Mouse (Mus musculus) stomach, postnatal 0 days (tissue): ENCODE results near the gene Hist1h2bk. TPM values are rescaled to one million over a fixed set of nuclear protein-coding genes. Genes with fewer than 3 reads are reported as not detected.

Experiments used
- ATAC-seq: fragments of 200-750 bp; cut with Nextera tagmentation; 2 replicates; pipeline ENCODE4 v1.8.0; 2017; ENCODE audit not compliant: low FRiP score, low TSS enrichment
- DNase-seq: peaks from one replicate; pipeline ENCODE4 v3.0.0-alpha.2; 2016; ENCODE audit warnings: low spot score
- H3K27ac ChIP-seq: fragments of 300-500 bp; sonication (generic); replicated peaks from 2 replicates; pipeline ENCODE4 v1.5.1; 2014; ENCODE audit warnings: mild to moderate bottlenecking, control low read depth
- H3K27me3 ChIP-seq: fragments of 300-500 bp; sonication (generic); 2 replicates; pipeline ENCODE4 v1.6.1; 2014; ENCODE audit warnings: low read length; ENCODE audit not compliant: control insufficient read depth, insufficient read depth
- H3K36me3 ChIP-seq: fragments of 300-500 bp; sonication (generic); 2 replicates; pipeline ENCODE4 v1.6.1; 2014; ENCODE audit warnings: low read length, mixed read lengths; ENCODE audit not compliant: control insufficient read depth, insufficient read depth
- H3K4me1 ChIP-seq: fragments of 300-500 bp; sonication (generic); replicated peaks from 2 replicates; pipeline ENCODE4 v1.6.1; 2014; ENCODE audit warnings: antibody characterized with exemption; ENCODE audit not compliant: control insufficient read depth, insufficient read depth
- H3K4me2 ChIP-seq: fragments of 300-500 bp; sonication (generic); replicated peaks from 2 replicates; pipeline ENCODE4 v1.6.1; 2014; ENCODE audit warnings: low read depth, mild to moderate bottlenecking, control low read depth, moderate library complexity
- H3K4me3 ChIP-seq: fragments of 300-500 bp; sonication (generic); 2 replicates; pipeline ENCODE4 v1.5.1; 2014; ENCODE audit warnings: low read depth, low read length, control low read depth
- H3K9ac ChIP-seq: fragments of 300-500 bp; sonication (generic); 2 replicates; pipeline ENCODE4 v1.6.1; 2014; ENCODE audit warnings: mild to moderate bottlenecking, low read length, control low read depth, mixed read lengths
- H3K9me3 ChIP-seq: fragments of 300-500 bp; sonication (generic); 2 replicates; pipeline ENCODE4 v1.6.1; 2016; ENCODE audit warnings: low read length; ENCODE audit not compliant: control insufficient read depth
- CTCF ChIP-seq: IDR thresholded peaks from 2 replicates; pipeline ENCODE4 v1.5.1; 2016; ENCODE audit warnings: antibody characterized with exemption, low read depth, mild to moderate bottlenecking, moderate library complexity
- EP300 ChIP-seq: optimal IDR thresholded peaks from 2 replicates; pipeline ENCODE3; 2016; ENCODE audit warnings: antibody characterized with exemption
- WGBS: fragments of 180-500 bp; shearing (Covaris S2); extraction: QIAGEN DNeasy Blood & Tissue Kit; methylation state at CpG from one replicate; pipeline ENCODE4 v1.1.7; 2014; 5-methylcytosine and 5-hydroxymethylcytosine counted together
- polyA plus RNA-seq: library from polyadenylated mRNA; unstranded; fragments of >200 nt; fragmentation: Nextera tagmentation; extraction: Ambion mirVana; gene quantifications from 2 replicates; pipeline ENCODE4 v1.2.1, GENCODE M21; 2015

Hist1h2bk gene
- polyA plus RNA-seq, 1 experiment from 2014 or later = 0.99 TPM

GRCm38 (mm10) chr13:22007872-22008271, 27.8 kb upstream of the Hist1h2bk start:
- DNase-seq (no peak), ATAC-seq (no peak)
- no peak overlapping the region for H3K27ac ChIP-seq
- H3K4me2 ChIP-seq = no peak overlapping the region
- H3K9me3 ChIP-seq = no peaks in the 10 kb centered on the region
- no peak for TF ChIP-seq CTCF
- no peak for TF ChIP-seq EP300
- H3K4me3 ChIP-seq = no peak overlapping the region
- 0 out of 2 replicates have a peak, but pooled peaks cover 3% of the 10 kb centered on the region for H3K4me1 ChIP-seq
- WGBS = 52% methylated on average over 7 of the region's 7 CpGs
- H3K27me3 ChIP-seq = peaks cover 29% of the 10 kb centered on the region; the same call in 1 of the 2 replicates
- H3K9ac ChIP-seq = no peak overlapping the region
- H3K36me3 ChIP-seq = no peaks in the 10 kb centered on the region

DNA sequence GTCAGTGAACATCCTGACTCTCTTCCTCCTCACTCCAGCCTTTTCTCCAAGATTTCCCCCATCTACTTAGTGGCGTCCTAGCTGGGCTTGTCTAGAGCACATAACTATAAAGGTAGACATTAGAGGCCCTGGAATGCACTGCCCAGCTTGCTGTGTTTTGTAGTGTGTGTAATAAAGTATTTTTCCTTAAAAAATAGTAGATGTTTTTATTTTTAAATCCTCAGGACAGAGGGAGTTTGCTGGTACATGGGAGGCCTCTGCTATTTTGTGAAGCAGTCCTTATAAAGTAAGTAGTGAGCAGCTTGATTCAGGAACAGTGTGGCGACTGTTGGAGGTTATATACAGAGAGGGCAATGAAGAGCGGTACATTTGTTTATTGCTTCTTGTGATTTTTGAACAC, 27.0 kb upstream of the Hist1h2bk start:
- ATAC-seq = no peak
- no peak overlapping the region for H3K4me3 ChIP-seq
- peaks cover 29% of the 10 kb centered on the region; the same call in 1 of the 2 replicates for H3K27me3 ChIP-seq
- DNase-seq = no peak
- no peak overlapping the region for H3K27ac ChIP-seq
- 0 out of 2 replicates have a peak, but pooled peaks cover 3% of the 10 kb centered on the region for H3K4me1 ChIP-seq
- H3K9ac ChIP-seq = no peak overlapping the region
- WGBS = 78% methylated on average over 3 of the region's 3 CpGs
- no peak for TF ChIP-seq EP300
- TF ChIP-seq CTCF = no peak
- H3K9me3 ChIP-seq = no peaks in the 10 kb centered on the region
- H3K4me2 ChIP-seq = no peak overlapping the region
- H3K36me3 ChIP-seq = no peaks in the 10 kb centered on the region

DNA sequence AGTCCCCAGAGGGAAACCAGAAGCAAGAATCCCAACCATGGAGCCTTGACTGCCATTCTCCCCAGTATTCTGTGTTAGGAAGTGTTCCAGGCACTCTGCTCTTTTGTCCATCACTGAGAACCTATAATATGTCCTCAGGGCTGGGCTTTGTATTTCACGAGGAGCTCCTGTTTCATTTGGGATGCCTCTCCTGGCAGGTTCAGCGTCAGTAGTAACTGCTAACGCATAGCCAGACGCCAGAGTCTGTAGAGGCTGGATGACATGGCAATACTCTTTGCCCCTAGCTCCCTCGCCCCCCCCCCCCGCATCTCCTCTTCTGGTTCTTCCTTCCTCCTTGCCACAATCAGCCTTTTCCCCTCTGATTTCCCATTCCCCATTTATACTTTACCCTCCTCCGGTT, 26.0 kb upstream of the Hist1h2bk start, which contains the start of gene Prss16:
Prss16 (minus strand) TSS at position 101 of the 400 bp plus-strand sequence.
- no peak within 1 kb of the TSS for H3K27ac ChIP-seq
- DNase-seq (no peak), ATAC-seq (no peak)
- peaks cover 24% of the 10 kb centered on the region; the same call in 1 of the 2 replicates for H3K27me3 ChIP-seq
- 0 out of 2 replicates have a peak, but pooled peaks cover 3% of the 10 kb centered on the region for H3K4me1 ChIP-seq
- H3K9ac ChIP-seq = no peak within 1 kb of the TSS
- no peak within 1 kb of the TSS for H3K4me2 ChIP-seq
- H3K36me3 ChIP-seq = no peaks in the 10 kb centered on the region
- no peak within 1 kb of the TSS for H3K4me3 ChIP-seq
- WGBS = 52% methylated on average over 7 of the region's 7 CpGs
- H3K9me3 ChIP-seq = no peaks in the 10 kb centered on the region
- no peak for TF ChIP-seq CTCF
- no peak for TF ChIP-seq EP300

GRCm38 (mm10) chr13:22013716-22014115, 22.0 kb upstream of the Hist1h2bk start:
- H3K36me3 ChIP-seq = no peaks in the 10 kb centered on the region
- H3K27me3 ChIP-seq = peaks cover 11% of the 10 kb centered on the region; the same call in 1 of the 2 replicates
- no peak overlapping the region for H3K27ac ChIP-seq
- no peak overlapping the region for H3K4me2 ChIP-seq
- no peak overlapping the region for H3K4me3 ChIP-seq
- TF ChIP-seq EP300 (no peak), CTCF (no peak)
- H3K9me3 ChIP-seq = no peaks in the 10 kb centered on the region
- DNase-seq (no peak), ATAC-seq (no peak)
- no peaks in the 10 kb centered on the region for H3K4me1 ChIP-seq
- no peak overlapping the region for H3K9ac ChIP-seq
- WGBS = 24% methylated on average over 13 of the region's 13 CpGs

DNA sequence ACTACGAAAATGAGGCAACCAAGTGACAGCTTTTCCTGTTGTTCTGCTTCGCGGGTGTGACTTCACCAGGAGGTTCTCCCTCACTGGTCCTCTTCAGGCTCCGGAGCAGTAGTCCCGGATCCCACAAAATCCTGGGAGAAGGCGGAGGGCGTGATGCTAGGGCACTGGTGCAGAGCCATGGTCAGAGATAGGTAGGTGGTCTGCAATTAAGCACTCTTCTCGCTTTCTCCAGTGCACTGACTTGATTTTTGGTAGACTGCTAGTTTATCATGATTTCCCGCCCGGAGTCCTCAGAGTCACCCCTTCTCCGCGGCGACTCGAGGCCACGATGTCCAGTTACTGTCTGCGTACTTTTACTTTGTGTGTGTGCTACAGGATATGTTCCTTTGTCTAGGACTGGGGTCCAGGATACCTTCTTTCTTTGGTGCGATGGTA, 21.2 kb upstream of the Hist1h2bk start:
- Histone ChIP-seq H3K4me1 (no peaks in the 10 kb centered on the region), H3K27me3 (peaks cover 11% of the 10 kb centered on the region; the same call in 1 of the 2 replicates), H3K4me2 (0 out of 2 replicates have a peak overlapping the region, but pooled peaks have one; percentile 9), H3K4me3 (no peak overlapping the region; the same call in 1 of the 2 replicates), H3K27ac (no peak overlapping the region), H3K9me3 (no peaks in the 10 kb centered on the region), H3K36me3 (no peaks in the 10 kb centered on the region), H3K9ac (no peak overlapping the region)
- DNase-seq (no peak), ATAC-seq (no peak)
- TF ChIP-seq EP300 (no peak), CTCF (no peak)
- WGBS = 16% methylated on average over 17 of the region's 17 CpGs
